Mouse (Mus musculus): ENCODE data around the gene Olfr1132. TPM values are rescaled to one million over a fixed set of nuclear protein-coding genes. Genes with fewer than 3 reads are reported as not detected.

Olfr1132 gene
- not detected for polyA plus RNA-seq (2017; shearing (Covaris generic))

GRCm38 (mm10) chr2:87637435-87637834 is at the start of gene Olfr1132:
Olfr1132 (minus strand) TSS chr2:87637535.

DNA sequence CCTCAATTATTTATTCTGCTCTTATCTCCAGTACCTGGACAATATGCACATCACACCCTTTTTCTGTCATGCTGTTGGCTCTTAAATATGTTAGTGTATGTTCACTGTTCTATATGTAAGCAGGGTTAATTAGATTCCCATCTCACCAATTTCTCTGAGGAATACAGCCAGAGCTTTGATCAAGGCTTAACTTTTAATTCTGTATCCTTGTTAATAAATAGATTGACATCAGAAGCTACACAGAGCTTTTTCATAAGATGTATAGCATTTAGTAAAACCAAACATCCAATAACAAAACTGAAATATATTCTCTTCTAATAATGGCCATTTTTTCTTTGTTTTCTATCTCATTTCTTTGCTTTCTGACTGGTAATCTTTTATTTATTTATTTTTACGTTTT is 36.2 kb upstream of the Olfr1132 start, which contains the start of gene Olfr1135:
Olfr1135 (minus strand) TSS at position 101 of the 400 bp plus-strand sequence.

DNA sequence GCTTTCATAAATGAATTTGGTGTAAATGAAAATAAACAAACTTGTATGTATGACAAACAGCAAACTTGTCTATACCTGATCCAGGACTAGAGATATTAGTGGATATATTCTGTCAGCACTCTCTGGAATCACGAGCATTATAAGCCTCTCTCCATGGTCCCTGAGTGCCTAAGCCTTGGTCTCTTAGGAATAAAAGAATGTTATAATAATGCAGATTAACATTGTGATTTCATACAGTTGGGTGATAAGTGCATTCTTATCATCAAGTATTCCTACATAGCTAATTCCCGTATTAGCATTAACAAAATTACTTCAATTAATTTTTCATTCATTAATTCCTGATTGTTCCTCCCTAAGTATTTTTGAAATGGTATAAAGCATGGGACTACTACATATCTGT is 21.0 kb upstream of the Olfr1132 start, which contains the start of gene Olfr1134:
Olfr1134 (minus strand) TSS at position 101 of the 400 bp plus-strand sequence.

DNA sequence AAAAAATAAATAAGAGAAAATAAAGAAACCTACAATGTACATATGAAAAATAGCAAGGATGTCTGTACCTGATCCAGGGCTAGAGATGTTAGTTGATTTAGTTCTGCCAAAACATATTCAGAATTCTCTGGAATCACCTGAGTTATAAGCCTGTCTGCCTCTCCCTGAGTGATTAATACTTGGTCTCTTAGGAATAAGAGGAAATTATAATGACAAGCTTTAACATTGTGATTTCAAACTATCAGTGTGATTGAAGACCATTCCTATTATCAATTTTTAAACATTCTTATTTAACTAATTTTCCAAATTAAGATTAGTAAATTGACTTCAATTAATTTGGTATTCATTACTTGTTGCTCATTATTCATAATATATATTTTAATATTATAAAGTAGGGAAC is 9.9 kb upstream of the Olfr1132 start, which contains the start of gene Olfr1133:
Olfr1133 (minus strand) TSS at position 101 of the 400 bp plus-strand sequence.

DNA sequence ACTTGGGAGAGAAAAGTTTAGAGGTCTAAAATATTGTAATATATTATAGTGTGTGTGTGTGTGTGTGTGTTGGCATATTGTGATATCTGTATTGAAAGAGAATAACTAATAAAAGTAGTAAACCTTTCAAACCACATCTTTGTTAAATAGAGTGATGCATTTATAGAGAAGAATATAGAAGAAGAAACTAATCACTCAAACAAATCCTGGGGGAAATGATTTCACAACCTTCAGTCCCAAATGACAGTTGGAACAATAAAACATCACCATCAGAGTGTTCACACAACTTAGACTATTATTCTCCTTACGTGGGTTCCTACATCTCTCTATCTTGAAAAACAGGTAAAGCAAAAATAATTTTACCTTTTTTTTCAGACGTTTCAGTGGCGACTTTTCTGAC is 10.5 kb downstream of the Olfr1132 start, which contains the start of gene Olfr1131:
Olfr1131 (plus strand) TSS at position 301 of the 400 bp plus-strand sequence.

GRCm38 (mm10) chr2:87605912-87606311 is 31.4 kb downstream of the Olfr1132 start, which contains the start of gene Olfr1130:
Olfr1130 (plus strand) TSS chr2:87606212.

Other genes starting within 250 kb of the Olfr1132 start
- gene Olfr1123, start 220.9 kb downstream of the Olfr1132 start, polyA plus RNA-seq (2017; shearing (Covaris generic)), result not detected
- not detected for gene Olfr1124, start 207.3 kb downstream of the Olfr1132 start, polyA plus RNA-seq (2017; shearing (Covaris generic))
- gene Olfr1126, start 183.6 kb downstream of the Olfr1132 start, polyA plus RNA-seq (2017; shearing (Covaris generic)), result not detected
- not detected for gene Pramel7, start 140.4 kb downstream of the Olfr1132 start, polyA plus RNA-seq (2017; shearing (Covaris generic))
- not detected for gene Pramel6, start 131.0 kb downstream of the Olfr1132 start, polyA plus RNA-seq (2017; shearing (Covaris generic))
- not detected for gene Olfr153, start 105.7 kb downstream of the Olfr1132 start, polyA plus RNA-seq (2017; shearing (Covaris generic))
- gene Olfr1128, start 92.0 kb downstream of the Olfr1132 start, polyA plus RNA-seq (2017; shearing (Covaris generic)), result not detected
- gene Olfr1129, start 63.6 kb downstream of the Olfr1132 start, polyA plus RNA-seq (2017; shearing (Covaris generic)), result not detected
- not detected for gene Olfr1130, start 31.3 kb downstream of the Olfr1132 start, polyA plus RNA-seq (2017; shearing (Covaris generic))
- not detected for gene Olfr1131, start 10.4 kb downstream of the Olfr1132 start, polyA plus RNA-seq (2017; shearing (Covaris generic))
- not detected for gene Olfr1133, start 9.8 kb upstream of the Olfr1132 start, polyA plus RNA-seq (2017; shearing (Covaris generic))
- not detected for gene Olfr1134, start 20.9 kb upstream of the Olfr1132 start, polyA plus RNA-seq (2017; shearing (Covaris generic))
- not detected for gene Olfr1135, start 36.1 kb upstream of the Olfr1132 start, polyA plus RNA-seq (2017; shearing (Covaris generic))
- gene Olfr1136, start 56.4 kb upstream of the Olfr1132 start, polyA plus RNA-seq (2017; shearing (Covaris generic)), result not detected
- not detected for gene Olfr1137, start 75.6 kb upstream of the Olfr1132 start, polyA plus RNA-seq (2017; shearing (Covaris generic))
- not detected for gene Olfr1138, start 102.4 kb upstream of the Olfr1132 start, polyA plus RNA-seq (2017; shearing (Covaris generic))
- not detected for gene Olfr1140, start 106.2 kb upstream of the Olfr1132 start, polyA plus RNA-seq (2017; shearing (Covaris generic))
- not detected for gene Olfr1141, start 116.5 kb upstream of the Olfr1132 start, polyA plus RNA-seq (2017; shearing (Covaris generic))
- not detected for gene Olfr152, start 141.9 kb upstream of the Olfr1132 start, polyA plus RNA-seq (2017; shearing (Covaris generic))
- not detected for gene Olfr1143, start 163.1 kb upstream of the Olfr1132 start, polyA plus RNA-seq (2017; shearing (Covaris generic))
- not detected for gene Olfr1145, start 172.3 kb upstream of the Olfr1132 start, polyA plus RNA-seq (2017; shearing (Covaris generic))
- gene Olfr1148, start 193.0 kb upstream of the Olfr1132 start, polyA plus RNA-seq (2017; shearing (Covaris generic)), result not detected
- gene Olfr1150-ps1, start 206.5 kb upstream of the Olfr1132 start, polyA plus RNA-seq (2017; shearing (Covaris generic)), result not detected
- not detected for gene Olfr1151, start 218.3 kb upstream of the Olfr1132 start, polyA plus RNA-seq (2017; shearing (Covaris generic))
- gene Olfr1152, start 229.0 kb upstream of the Olfr1132 start, polyA plus RNA-seq (2017; shearing (Covaris generic)), result 0.04 TPM